Mouse (Mus musculus): Measurements from ENCODE around the gene Olfr1123. TPM values are rescaled to one million over a fixed set of nuclear protein-coding genes. Genes with fewer than 3 reads are reported as not detected.
"Not testable (repeated sequence)": the region's sequence is repeated elsewhere in the genome, so short reads cannot be mapped to it uniquely, and the experiment has no call there.

The Olfr1123 gene
- polyA plus RNA-seq (2015; fragmentation: Nextera tagmentation; extraction: Ambion mirVana) = not detected in 2 replicates

DNA sequence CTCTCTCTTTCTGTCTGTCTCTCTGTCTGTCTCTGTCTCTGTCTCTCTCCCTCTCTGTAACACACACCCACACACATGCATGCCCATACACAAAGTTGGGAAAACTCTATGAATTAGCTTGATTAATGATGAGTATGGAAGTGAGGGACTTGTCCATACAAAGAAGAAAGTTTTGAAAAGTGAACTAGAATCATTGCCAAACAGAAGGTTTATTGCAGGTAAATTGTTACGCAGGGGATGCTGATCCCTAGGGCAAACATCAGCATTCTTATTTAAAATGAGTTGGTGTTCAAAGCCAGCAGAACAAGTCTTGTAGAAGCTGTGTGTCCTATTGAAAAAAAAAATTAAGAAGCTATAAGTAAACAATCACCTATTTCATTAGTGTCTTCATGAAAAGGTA is at the start of gene Olfr1123:
Olfr1123 (plus strand) TSS at position 301 of the 400 bp plus-strand sequence.
- H3K4me2 ChIP-seq = no peak within 1 kb of the TSS
- H3K9ac ChIP-seq = no peak within 1 kb of the TSS
- H3K27me3 ChIP-seq = no peaks in the 10 kb centered on the region
- WGBS = 87% methylated on average over 1 of the region's 1 CpGs
- no peak within 1 kb of the TSS for H3K27ac ChIP-seq
- no peak within 1 kb of the TSS for H3K4me3 ChIP-seq (replicated peaks)
- no peaks in the 10 kb centered on the region for H3K9me3 ChIP-seq (replicated peaks)
- no peak for ATAC-seq (replicated peaks; ENCODE audit: low FRiP score)
- H3K36me3 ChIP-seq = no peaks in the 10 kb centered on the region
- H3K4me1 ChIP-seq = no peaks in the 10 kb centered on the region

DNA sequence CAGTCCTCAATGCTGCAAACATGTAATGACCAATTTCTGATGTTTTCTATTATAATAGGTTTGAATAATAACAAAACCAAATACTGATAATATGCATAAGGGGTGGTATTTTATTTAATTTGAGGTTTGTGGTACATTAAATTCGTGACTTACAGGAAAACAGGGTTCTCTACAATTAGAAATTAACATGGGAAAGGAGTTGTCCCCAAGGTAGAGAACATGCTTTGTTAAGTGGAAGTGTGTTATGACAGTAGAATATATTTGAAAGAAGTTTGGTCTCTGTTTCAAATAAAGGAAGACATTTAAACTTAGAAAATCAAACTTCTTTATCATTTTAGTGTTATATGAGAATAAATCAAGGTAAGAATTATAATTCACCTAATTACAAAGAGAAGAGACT is 46.8 kb upstream of the Olfr1123 start, which contains the start of gene Olfr1121:
Olfr1121 (plus strand) TSS at position 301 of the 400 bp plus-strand sequence.
- ATAC-seq (replicated peaks; ENCODE audit: low FRiP score) = no peak
- Histone ChIP-seq H3K36me3 (no peaks in the 10 kb centered on the region), H3K27ac (no peak within 1 kb of the TSS), H3K9me3 (replicated peaks) (no peaks in the 10 kb centered on the region), H3K4me1 (no peaks in the 10 kb centered on the region), H3K9ac (no peak within 1 kb of the TSS), H3K4me3 (replicated peaks) (no peak within 1 kb of the TSS), H3K4me2 (no peak within 1 kb of the TSS), H3K27me3 (no peaks in the 10 kb centered on the region)
- 53% methylated on average over 1 of the region's 1 CpGs for WGBS

DNA sequence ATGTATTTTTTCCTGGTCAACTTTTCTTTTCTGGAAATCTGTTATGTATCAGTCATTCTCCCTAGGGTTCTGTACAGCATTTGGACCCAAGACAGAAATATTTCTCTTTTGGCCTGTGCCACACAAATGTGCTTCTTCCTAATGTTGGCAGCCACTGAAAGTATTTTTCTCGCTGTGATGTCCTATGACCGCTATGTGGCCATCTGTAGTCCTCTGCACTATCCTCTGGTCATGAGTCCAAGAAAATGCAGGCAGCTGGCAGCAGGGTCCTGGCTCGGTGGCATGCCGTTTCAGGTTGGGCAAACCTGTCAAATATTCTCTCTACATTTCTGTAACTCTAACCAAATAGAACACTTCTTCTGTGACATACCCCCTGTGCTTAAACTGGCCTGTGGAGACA is 44.7 kb upstream of the Olfr1123 start:
- 88% methylated on average over 4 of the region's 4 CpGs for WGBS
- no peak for ATAC-seq (replicated peaks; ENCODE audit: low FRiP score)
- no peaks in the 10 kb centered on the region for H3K9me3 ChIP-seq (replicated peaks)

DNA sequence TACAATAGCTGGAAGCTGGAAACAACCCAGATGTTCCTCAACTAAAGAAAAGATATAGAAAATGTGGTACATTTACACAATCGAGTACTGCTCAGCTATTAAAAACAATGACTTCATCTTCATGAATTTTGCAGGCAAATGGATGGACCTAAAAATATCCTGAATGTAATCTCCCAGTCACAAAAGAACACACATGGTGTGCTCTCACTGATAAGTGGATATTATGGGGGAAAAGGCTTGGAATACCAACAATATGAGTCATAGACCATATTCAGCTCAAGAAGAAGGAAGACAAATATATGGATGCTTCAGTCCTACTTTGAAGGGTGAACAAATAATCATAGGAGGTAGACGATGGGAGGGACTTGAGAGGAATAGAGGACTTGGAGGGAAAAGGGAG is 32.5 kb upstream of the Olfr1123 start:
- no peaks in the 10 kb centered on the region for H3K27me3 ChIP-seq
- WGBS = 81% methylated on average over 2 of the region's 2 CpGs
- no peaks in the 10 kb centered on the region for H3K4me1 ChIP-seq
- no peak overlapping the region for H3K27ac ChIP-seq
- H3K4me2 ChIP-seq = no peak overlapping the region
- no peaks in the 10 kb centered on the region for H3K9me3 ChIP-seq (replicated peaks)
- no peak for ATAC-seq (replicated peaks; ENCODE audit: low FRiP score)
- H3K4me3 ChIP-seq (replicated peaks) = no peak overlapping the region
- no peaks in the 10 kb centered on the region for H3K36me3 ChIP-seq
- no peak overlapping the region for H3K9ac ChIP-seq

More for the DNA sequence above, 44.7 kb upstream of the Olfr1123 start:
- Histone ChIP-seq H3K27me3 (no peaks in the 10 kb centered on the region), H3K27ac (no peak overlapping the region), H3K4me1 (no peaks in the 10 kb centered on the region), H3K4me2 (no peak overlapping the region), H3K36me3 (no peaks in the 10 kb centered on the region), H3K4me3 (replicated peaks) (no peak overlapping the region), H3K9ac (no peak overlapping the region)

DNA sequence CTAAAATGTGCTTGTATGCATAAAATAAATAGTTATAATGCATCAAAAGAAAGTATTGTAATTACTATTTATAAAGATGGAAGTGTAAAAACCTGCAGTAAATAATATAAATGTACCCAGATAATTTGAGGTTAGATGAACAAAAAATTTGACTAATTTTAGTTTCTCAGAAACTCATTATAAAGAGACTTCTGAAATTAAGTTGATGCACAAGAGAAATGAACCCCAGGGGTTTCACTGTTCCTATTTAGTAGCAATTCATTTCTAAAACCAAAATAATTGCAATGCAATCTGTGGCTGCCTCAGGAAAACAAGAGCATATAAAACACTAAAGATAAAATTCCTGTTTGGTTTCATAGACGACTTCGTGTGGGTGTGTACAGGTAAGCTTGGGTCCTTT is 30.9 kb upstream of the Olfr1123 start, which contains the start of gene Olfr1122:
Olfr1122 (plus strand) TSS at position 301 of the 400 bp plus-strand sequence.
- 82% methylated on average over 2 of the region's 2 CpGs for WGBS
- Histone ChIP-seq H3K27me3 (no peaks in the 10 kb centered on the region), H3K4me3 (replicated peaks) (no peak within 1 kb of the TSS), H3K27ac (no peak within 1 kb of the TSS), H3K4me1 (no peaks in the 10 kb centered on the region), H3K4me2 (no peak within 1 kb of the TSS), H3K9me3 (replicated peaks) (no peaks in the 10 kb centered on the region), H3K36me3 (no peaks in the 10 kb centered on the region), H3K9ac (no peak within 1 kb of the TSS)
- no peak for ATAC-seq (replicated peaks; ENCODE audit: low FRiP score)

DNA sequence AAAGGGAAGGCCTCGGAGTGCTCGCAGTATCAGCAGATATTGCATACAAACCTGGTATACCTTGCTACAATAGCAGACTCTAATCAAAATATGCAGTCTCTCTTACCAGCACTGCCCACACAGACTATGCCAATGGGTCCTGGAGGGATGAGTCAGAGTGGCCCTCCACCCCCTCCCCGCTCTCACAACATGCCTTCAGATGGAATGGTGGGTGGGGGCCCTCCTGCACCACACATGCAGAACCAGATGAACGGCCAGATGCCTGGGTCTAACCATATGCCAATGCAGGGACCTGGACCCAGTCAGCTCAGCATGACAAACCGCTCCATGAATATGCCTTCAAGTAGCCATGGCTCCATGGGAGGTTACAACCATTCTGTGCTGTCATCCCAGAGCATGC is 22.8 kb upstream of the Olfr1123 start:
- H3K27ac ChIP-seq; H3K27me3 ChIP-seq; H3K4me3 ChIP-seq (replicated peaks); H3K9me3 ChIP-seq (replicated peaks); ATAC-seq (replicated peaks; ENCODE audit: low FRiP score); H3K4me2 ChIP-seq; H3K4me1 ChIP-seq; H3K36me3 ChIP-seq; H3K9ac ChIP-seq: not testable (repeated sequence)
- WGBS = 89% methylated on average over 5 of the region's 5 CpGs

DNA sequence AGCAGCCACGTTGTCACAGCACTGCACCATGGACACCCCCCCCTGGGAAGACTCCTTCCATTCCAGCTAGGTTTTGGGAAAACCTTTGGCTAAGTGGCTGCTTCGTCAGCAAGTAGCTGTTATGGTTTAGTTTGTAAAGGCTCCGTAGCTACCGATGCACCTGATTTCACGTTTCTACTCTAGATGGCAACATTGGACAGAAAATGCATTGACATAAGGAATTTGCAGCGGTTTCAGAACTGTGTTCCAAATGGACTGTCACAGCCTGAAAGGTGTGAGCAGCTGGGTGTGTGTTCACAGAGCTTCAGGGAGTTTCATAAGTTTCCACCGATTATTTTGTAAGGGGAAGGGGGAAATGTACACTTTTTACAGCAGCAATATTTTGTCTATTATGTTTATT is 21.7 kb upstream of the Olfr1123 start:
- not testable (repeated sequence) for H3K4me3 ChIP-seq (replicated peaks); H3K9me3 ChIP-seq (replicated peaks); ATAC-seq (replicated peaks; ENCODE audit: low FRiP score); H3K36me3 ChIP-seq; H3K4me1 ChIP-seq; H3K9ac ChIP-seq; H3K4me2 ChIP-seq; H3K27ac ChIP-seq; H3K27me3 ChIP-seq
- 82% methylated on average over 7 of the region's 7 CpGs for WGBS

DNA sequence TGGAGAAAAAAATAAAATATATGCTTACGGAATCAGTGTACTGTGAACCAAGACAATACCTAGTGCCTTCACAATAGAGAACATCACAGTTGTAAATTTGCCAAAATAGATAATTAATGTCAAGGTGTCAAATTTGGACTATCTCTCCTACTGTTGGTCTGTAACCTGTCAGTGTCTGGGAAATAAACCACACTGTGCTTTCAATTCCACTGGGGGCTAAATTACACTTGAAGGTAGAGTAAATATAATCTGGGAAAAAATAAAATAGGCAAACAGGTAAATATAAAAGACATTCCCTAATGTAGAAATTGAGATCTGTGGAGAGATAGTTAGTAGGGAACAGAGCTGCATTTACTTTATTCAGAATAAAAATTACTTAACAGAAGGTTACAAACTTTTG is 13.5 kb downstream of the Olfr1123 start, which contains the start of gene Olfr1124:
Olfr1124 (plus strand) TSS at position 301 of the 400 bp plus-strand sequence.
- Histone ChIP-seq H3K27ac (no peak within 1 kb of the TSS), H3K4me3 (replicated peaks) (no peak within 1 kb of the TSS), H3K4me2 (no peak within 1 kb of the TSS), H3K36me3 (no peaks in the 10 kb centered on the region), H3K27me3 (no peaks in the 10 kb centered on the region), H3K4me1 (no peaks in the 10 kb centered on the region), H3K9me3 (replicated peaks) (no peaks in the 10 kb centered on the region), H3K9ac (no peak within 1 kb of the TSS)
- 96% methylated on average over 1 of the region's 1 CpGs for WGBS
- no peak for ATAC-seq (replicated peaks; ENCODE audit: low FRiP score)

DNA sequence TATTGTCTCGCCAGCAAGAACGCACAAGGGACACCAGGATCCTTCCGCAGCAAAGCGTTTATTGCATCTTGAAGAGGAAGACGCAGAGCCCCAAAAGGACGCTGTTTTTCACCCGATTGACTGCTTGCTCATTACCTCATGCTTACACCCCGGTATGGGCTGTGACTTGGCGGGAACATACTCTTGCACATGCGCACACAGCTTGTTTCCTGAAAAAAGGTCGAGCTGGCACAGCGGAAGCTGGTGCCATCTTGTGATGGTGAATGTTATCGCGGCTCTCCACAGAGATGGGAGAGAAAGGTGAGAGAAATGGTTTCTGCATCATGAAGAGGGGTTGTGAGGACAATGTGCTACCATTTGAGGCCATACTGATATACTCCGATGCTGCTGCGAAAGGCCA is 21.3 kb downstream of the Olfr1123 start:
- H3K4me2 ChIP-seq = no peak overlapping the region
- H3K27ac ChIP-seq = no peak overlapping the region
- 93% methylated on average over 16 of the region's 16 CpGs for WGBS
- H3K27me3 ChIP-seq = no peaks in the 10 kb centered on the region
- H3K4me3 ChIP-seq (replicated peaks) = no peak overlapping the region
- no peaks in the 10 kb centered on the region for H3K4me1 ChIP-seq
- no peak for ATAC-seq (replicated peaks; ENCODE audit: low FRiP score)
- no peak overlapping the region for H3K9ac ChIP-seq
- no peaks in the 10 kb centered on the region for H3K36me3 ChIP-seq
- H3K9me3 ChIP-seq (replicated peaks) = no peaks in the 10 kb centered on the region

DNA sequence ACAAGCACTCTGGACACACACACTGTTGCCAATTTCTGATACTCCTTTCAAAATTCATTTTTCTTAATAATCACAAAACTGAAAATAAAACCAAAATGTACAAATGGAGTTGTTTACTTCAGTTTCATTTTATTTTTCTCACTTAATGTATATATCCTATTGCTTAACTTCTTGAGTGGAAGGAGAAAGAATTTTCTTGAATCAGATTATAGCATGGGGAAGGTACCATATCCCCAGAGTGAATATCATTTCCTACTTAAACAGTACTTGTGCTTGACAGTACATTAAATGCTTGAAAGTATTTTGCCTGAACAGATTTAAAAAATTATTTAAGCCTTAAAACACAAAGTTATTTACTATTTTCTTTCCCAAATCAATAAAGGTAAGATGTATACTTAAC is 37.2 kb downstream of the Olfr1123 start, which contains the start of gene Olfr1126:
Olfr1126 (plus strand) TSS at position 301 of the 400 bp plus-strand sequence.
- H3K9me3 ChIP-seq (replicated peaks) = no peaks in the 10 kb centered on the region
- H3K9ac ChIP-seq = no peak within 1 kb of the TSS
- H3K27ac ChIP-seq = no peak within 1 kb of the TSS
- no peak within 1 kb of the TSS for H3K4me2 ChIP-seq
- no peaks in the 10 kb centered on the region for H3K36me3 ChIP-seq
- ATAC-seq (replicated peaks; ENCODE audit: low FRiP score) = no peak
- no peaks in the 10 kb centered on the region for H3K4me1 ChIP-seq
- no peak within 1 kb of the TSS for H3K4me3 ChIP-seq (replicated peaks)
- no peaks in the 10 kb centered on the region for H3K27me3 ChIP-seq

DNA sequence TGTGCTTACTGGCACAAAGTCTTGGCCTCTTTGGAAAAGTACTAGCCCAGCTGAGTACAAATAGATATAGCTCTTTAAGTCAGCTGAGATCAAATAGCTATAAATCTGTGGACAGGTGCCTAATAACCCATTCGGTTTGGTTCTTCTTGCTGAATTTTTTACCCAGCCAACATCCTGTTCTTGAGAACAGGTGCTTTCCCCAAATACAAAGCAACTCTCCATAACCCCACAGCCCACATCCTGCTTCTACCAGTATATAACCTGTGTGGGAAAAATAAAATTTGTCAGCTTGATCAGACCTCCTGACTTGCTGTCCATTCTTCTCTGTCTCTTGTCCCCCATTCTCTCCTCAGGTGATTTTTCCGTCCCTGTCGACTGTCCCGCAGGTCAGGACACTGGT is 45.3 kb downstream of the Olfr1123 start:
- Histone ChIP-seq H3K27ac (no peak overlapping the region), H3K4me3 (replicated peaks) (no peak overlapping the region), H3K9ac (no peak overlapping the region), H3K4me1 (no peaks in the 10 kb centered on the region), H3K9me3 (replicated peaks) (no peaks in the 10 kb centered on the region), H3K4me2 (no peak overlapping the region), H3K36me3 (no peaks in the 10 kb centered on the region), H3K27me3 (no peaks in the 10 kb centered on the region)
- WGBS = 93% methylated on average over 4 of the region's 4 CpGs
- ATAC-seq (replicated peaks; ENCODE audit: low FRiP score) = no peak

Data from kidney, embryonic 15.5 days (tissue).